Mouse (Mus musculus) heart, embryonic 12.5 days (tissue): ENCODE results near the gene Sec14l3. TPM values are rescaled to one million over a fixed set of nuclear protein-coding genes. Genes with fewer than 3 reads are reported as not detected.

Experiments
- ATAC-seq: fragments of 200-750 bp; cut with Nextera tagmentation; 2 replicates; pipeline ENCODE4 v1.8.0; 2017; ENCODE audit warnings: moderate TSS enrichment, moderate library complexity; ENCODE audit not compliant: insufficient number of reproducible peaks, low FRiP score
- H3K27ac ChIP-seq: fragments of 300-500 bp; sonication (generic); 2 replicates; pipeline ENCODE4 v1.5.1; 2016; ENCODE audit warnings: mild to moderate bottlenecking, moderate library complexity; ENCODE audit not compliant: poor library complexity, severe bottlenecking
- H3K27me3 ChIP-seq: fragments of 300-500 bp; sonication (generic); replicated peaks from 2 replicates; pipeline ENCODE4 v1.6.1; 2016; ENCODE audit warnings: mild to moderate bottlenecking, moderate library complexity
- H3K36me3 ChIP-seq: fragments of 300-500 bp; sonication (generic); 2 replicates; pipeline ENCODE4 v1.6.1; 2016; ENCODE audit warnings: mild to moderate bottlenecking, moderate library complexity
- H3K4me1 ChIP-seq: fragments of 300-500 bp; sonication (generic); replicated peaks from 2 replicates; pipeline ENCODE4 v1.6.1; 2016; ENCODE audit warnings: mild to moderate bottlenecking
- H3K4me2 ChIP-seq: fragments of 300-500 bp; sonication (generic); 2 replicates; pipeline ENCODE4 v1.6.1; 2016; ENCODE audit warnings: mild to moderate bottlenecking, moderate library complexity
- H3K4me3 ChIP-seq: fragments of 300-500 bp; sonication (generic); 2 replicates; pipeline ENCODE4 v1.5.1; 2016; ENCODE audit warnings: mild to moderate bottlenecking
- H3K9ac ChIP-seq: fragments of 300-500 bp; sonication (generic); 2 replicates; pipeline ENCODE4 v1.6.1; 2016; ENCODE audit warnings: mild to moderate bottlenecking, moderate library complexity
- H3K9me3 ChIP-seq: fragments of 300-500 bp; sonication (generic); replicated peaks from 2 replicates; pipeline ENCODE4 v1.6.1; 2016; ENCODE audit warnings: mild to moderate bottlenecking, moderate library complexity
- WGBS: fragments of 180-500 bp; shearing (Covaris S2); methylation state at CpG from one replicate; pipeline ENCODE4 v1.1.7; 2016; 5-methylcytosine and 5-hydroxymethylcytosine counted together
- polyA plus RNA-seq: library from polyadenylated mRNA; unstranded; fragments of >200 nt; fragmentation: Nextera tagmentation; extraction: Ambion mirVana; gene quantifications from 2 replicates; pipeline ENCODE4 v1.2.1, GENCODE M21; 2016

The Sec14l3 gene
- polyA plus RNA-seq, 1 experiment from 2014 or later: not detected

GRCm38 (mm10) chr11:4094378-4095170 lies 29.9 kb downstream of the Sec14l3 start:
- no peak for ATAC-seq
- H3K27me3 ChIP-seq: no peaks in the 10 kb centered on the region
- peak overlapping the region; percentile 86 for H3K27ac ChIP-seq
- H3K9ac ChIP-seq: peak overlapping the region; percentile 70
- peak overlapping the region; percentile 65 for H3K4me3 ChIP-seq
- WGBS: 6% methylated on average over 23 of the region's 24 CpGs
- H3K36me3 ChIP-seq: peaks cover 25% of the 10 kb centered on the region
- peaks cover 10% of the 10 kb centered on the region for H3K9me3 ChIP-seq
- peak overlapping the region; percentile 71 for H3K4me2 ChIP-seq
- peaks cover 30% of the 10 kb centered on the region for H3K4me1 ChIP-seq

DNA sequence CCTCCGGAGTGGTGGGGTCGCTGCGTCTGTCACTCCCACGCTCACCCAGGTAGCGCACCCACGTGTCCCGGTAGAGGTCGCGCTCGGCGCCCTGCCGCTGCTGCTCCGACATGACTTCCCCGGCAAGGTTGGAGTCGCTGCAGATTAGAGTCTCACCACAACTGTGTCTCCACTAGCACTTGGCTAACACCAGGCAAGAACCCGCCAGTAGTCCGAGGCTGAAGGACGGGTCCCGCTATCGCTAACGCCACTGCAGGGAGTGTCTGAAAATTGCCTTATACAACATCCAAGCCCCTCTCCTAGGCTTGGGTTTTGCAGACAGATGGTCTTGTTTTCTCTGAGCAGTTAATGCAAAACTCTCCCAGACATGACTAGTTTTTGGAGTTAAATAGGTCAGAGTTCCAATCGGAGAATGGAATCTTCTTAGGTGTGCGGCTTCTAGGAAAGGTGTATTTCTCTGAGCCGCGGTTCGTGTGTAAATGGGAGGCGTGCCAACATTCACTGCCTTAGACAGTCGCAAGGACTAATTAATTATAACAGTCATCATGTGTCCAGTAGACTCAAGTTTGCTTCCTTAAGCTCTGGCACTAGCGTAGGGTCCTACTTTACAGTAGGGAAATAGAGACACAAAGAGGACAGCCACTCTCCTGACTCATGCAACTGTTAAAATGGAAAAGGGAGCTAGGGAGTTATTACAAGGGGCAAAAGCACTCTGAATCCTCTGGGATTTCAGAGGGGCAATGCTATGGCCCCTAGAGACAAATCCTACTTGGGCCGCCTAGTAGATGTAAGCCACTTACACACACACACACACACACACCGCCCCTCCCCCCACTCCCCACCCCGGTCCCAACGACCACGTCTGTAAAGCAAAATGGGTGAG lies 30.8 kb downstream of the Sec14l3 start, which contains the start of gene Mtfp1:
Mtfp1 (minus strand) TSS at position 275 of the 883 bp plus-strand sequence.
- Histone ChIP-seq H3K4me1 (peaks cover 30% of the 10 kb centered on the region), H3K9me3 (peaks cover 10% of the 10 kb centered on the region), H3K4me3 (peak within 1 kb of the TSS; percentile 65), H3K4me2 (peak within 1 kb of the TSS; percentile 71), H3K27me3 (no peaks in the 10 kb centered on the region), H3K36me3 (peaks cover 25% of the 10 kb centered on the region), H3K27ac (peak within 1 kb of the TSS; percentile 86), H3K9ac (peak within 1 kb of the TSS; percentile 70)
- no peak for ATAC-seq
- WGBS: 5% methylated on average over 34 of the region's 34 CpGs

DNA sequence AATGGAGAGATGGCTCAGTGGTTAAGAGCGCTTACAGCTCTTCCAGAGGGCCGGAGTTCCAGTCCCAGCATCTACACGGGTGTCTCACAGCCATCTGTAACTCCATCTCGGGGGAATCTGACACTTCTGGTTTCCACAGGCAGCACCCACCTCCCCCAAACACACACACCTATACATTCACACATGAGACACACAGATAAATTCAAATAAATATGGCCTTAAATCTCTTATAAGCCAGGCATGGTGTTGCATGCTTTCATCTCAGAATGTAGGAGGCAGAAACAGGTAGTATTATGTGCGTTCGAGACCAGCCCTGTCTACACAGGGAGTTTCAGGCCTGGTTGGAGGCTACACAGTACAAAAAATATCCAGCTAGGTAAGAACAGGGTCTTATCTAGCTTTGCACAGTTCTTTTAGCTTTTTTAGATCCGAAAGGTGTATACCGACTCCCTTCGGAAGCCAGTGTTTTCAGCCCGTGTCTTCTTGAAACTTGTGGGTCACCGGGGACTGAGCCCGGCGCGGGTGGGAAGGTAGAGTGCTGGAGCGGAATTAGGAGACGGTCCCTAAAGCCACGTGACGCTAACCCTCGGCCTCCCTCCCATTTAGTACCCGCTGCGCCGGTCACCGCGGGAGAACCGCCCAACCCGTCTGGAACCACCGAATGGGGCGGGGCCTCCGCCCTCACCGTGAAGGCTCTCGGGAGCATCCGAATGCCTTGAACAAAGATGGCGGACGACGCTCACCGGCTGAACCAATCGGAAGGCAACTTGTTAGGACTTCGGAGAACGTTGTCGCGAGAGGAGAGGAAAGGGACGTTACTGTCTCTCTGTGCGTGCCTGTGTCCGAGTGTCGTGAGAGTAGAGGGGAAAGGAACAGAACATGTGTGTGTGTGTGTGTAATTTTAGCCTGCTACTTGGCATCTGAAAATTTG lies 31.7 kb downstream of the Sec14l3 start:
- peak overlapping the region; percentile 89 for H3K27ac ChIP-seq
- peak overlapping the region; percentile 81 for H3K9ac ChIP-seq
- peak overlapping the region; percentile 65 for H3K4me3 ChIP-seq
- no peaks in the 10 kb centered on the region for H3K27me3 ChIP-seq
- peaks cover 3% of the 10 kb centered on the region for H3K9me3 ChIP-seq
- ATAC-seq: peak; percentile 96
- peaks cover 17% of the 10 kb centered on the region for H3K36me3 ChIP-seq
- peaks cover 30% of the 10 kb centered on the region for H3K4me1 ChIP-seq
- 2% methylated on average over 45 of the region's 45 CpGs for WGBS
- peak overlapping the region; percentile 71 for H3K4me2 ChIP-seq

GRCm38 (mm10) chr11:4097091-4097621 lies 32.5 kb downstream of the Sec14l3 start:
- H3K4me3 ChIP-seq: peak overlapping the region; percentile 65
- peaks cover 9% of the 10 kb centered on the region for H3K36me3 ChIP-seq
- WGBS: 36% methylated on average over 10 of the region's 10 CpGs
- H3K27me3 ChIP-seq: no peaks in the 10 kb centered on the region
- H3K4me2 ChIP-seq: peak overlapping the region; percentile 71
- peak overlapping the region; percentile 81 for H3K9ac ChIP-seq
- no peaks in the 10 kb centered on the region for H3K9me3 ChIP-seq
- peak overlapping the region; percentile 89 for H3K27ac ChIP-seq
- ATAC-seq: no peak
- H3K4me1 ChIP-seq: peaks cover 30% of the 10 kb centered on the region

DNA sequence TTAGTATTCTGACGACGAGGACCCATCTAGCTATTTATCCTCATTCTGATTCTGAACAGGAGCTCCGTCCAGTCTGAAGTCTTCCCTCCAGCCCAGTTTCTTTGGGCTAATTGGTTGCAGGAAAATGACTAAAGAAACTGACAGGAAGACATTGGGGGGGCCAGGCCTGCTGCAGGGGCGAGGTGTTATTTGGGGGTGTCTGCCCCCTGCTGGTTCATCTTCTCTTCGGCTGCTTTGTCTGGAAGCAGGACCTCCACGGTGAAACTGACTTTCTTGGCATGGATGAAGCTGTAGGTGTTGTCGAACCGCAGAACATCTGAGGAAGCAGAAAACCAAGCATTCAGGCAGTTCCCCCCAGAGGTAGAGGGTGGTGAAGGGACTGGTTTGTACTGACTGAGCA lies 33.5 kb downstream of the Sec14l3 start:
- no peak for ATAC-seq
- Histone ChIP-seq H3K36me3 (peaks cover under 1% of the 10 kb centered on the region; the same call in 1 of the 2 replicates), H3K4me3 (no peak overlapping the region), H3K27me3 (no peaks in the 10 kb centered on the region), H3K27ac (no peak overlapping the region), H3K4me1 (peaks cover 30% of the 10 kb centered on the region), H3K4me2 (no peak overlapping the region), H3K9ac (no peak overlapping the region), H3K9me3 (no peaks in the 10 kb centered on the region)
- 63% methylated on average over 8 of the region's 8 CpGs for WGBS

DNA sequence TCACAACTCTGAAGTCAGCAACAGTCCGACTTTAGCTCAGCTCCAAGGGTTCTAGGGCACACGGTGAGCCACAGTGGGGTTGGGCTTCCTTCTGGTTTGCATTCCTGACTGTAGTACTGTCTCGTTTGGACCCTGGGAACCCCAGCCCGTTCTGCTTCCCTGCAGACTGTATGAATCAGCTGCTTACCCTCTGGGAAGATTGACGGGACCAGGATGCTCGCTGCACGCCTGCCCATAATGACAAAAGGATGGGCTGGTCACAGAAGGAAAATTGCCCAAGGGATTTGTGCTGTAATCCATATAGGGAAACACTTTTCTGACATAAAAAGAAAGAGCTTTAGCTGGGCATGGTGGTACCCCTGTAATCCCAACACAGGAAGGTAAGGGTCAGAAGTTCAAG lies 34.2 kb downstream of the Sec14l3 start:
- ATAC-seq: no peak
- Histone ChIP-seq H3K4me1 (peaks cover 24% of the 10 kb centered on the region), H3K36me3 (no peaks in the 10 kb centered on the region), H3K9me3 (no peaks in the 10 kb centered on the region), H3K27me3 (no peaks in the 10 kb centered on the region), H3K27ac (no peak overlapping the region), H3K4me3 (no peak overlapping the region), H3K4me2 (no peak overlapping the region), H3K9ac (no peak overlapping the region)
- WGBS: 74% methylated on average over 7 of the region's 7 CpGs

DNA sequence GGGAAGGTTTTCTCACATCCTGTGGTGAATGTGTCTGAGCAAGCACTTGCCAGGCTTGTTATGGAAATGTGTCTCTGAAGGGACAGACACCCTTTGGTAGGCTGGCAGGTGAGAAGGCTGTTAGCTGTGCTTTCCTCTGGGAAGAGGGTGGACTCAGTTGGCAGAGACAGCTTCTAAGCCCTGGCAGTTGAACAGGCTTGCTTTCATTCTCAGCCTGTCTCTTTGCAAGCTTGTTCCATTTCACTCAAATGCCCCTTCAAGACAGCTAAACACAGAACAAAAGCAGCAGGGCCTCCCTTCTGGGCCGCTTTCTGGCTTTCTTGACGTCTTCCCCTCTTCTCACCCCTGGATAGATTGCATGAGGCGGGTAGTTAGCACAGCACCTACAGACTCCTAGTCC lies 34.8 kb downstream of the Sec14l3 start:
- Histone ChIP-seq H3K9ac (no peak overlapping the region), H3K4me2 (no peak overlapping the region), H3K4me1 (peaks cover 18% of the 10 kb centered on the region), H3K9me3 (no peaks in the 10 kb centered on the region), H3K36me3 (no peaks in the 10 kb centered on the region), H3K27me3 (no peaks in the 10 kb centered on the region), H3K27ac (no peak overlapping the region), H3K4me3 (no peak overlapping the region)
- no peak for ATAC-seq
- WGBS: 69% methylated on average over 3 of the region's 3 CpGs

GRCm38 (mm10) chr11:4101851-4102250 lies 37.2 kb downstream of the Sec14l3 start:
- H3K36me3 ChIP-seq: no peaks in the 10 kb centered on the region
- no peaks in the 10 kb centered on the region for H3K9me3 ChIP-seq
- H3K4me1 ChIP-seq: peaks cover 5% of the 10 kb centered on the region; the same call in 1 of the 2 replicates
- H3K9ac ChIP-seq: no peak overlapping the region
- H3K27me3 ChIP-seq: no peaks in the 10 kb centered on the region
- no peak for ATAC-seq
- no peak overlapping the region for H3K4me2 ChIP-seq
- WGBS: 70% methylated on average over 5 of the region's 5 CpGs
- no peak overlapping the region for H3K4me3 ChIP-seq
- no peak overlapping the region for H3K27ac ChIP-seq

- Histone ChIP-seq H3K27ac (no peak overlapping the region), H3K9me3 (no peaks in the 10 kb centered on the region), H3K27me3 (no peaks in the 10 kb centered on the region), H3K4me1 (no peaks in the 10 kb centered on the region), H3K9ac (no peak overlapping the region), H3K4me3 (no peak overlapping the region), H3K4me2 (no peak overlapping the region), H3K36me3 (no peaks in the 10 kb centered on the region)
- ATAC-seq: no peak
- 77% methylated on average over 14 of the region's 14 CpGs for WGBS
Observed at GRCm38 (mm10) chr11:4103522-4103921, 38.9 kb downstream of the Sec14l3 start.

GRCm38 (mm10) chr11:4104989-4105388 lies 40.3 kb downstream of the Sec14l3 start:
- H3K27me3 ChIP-seq: no peaks in the 10 kb centered on the region
- no peak overlapping the region for H3K4me3 ChIP-seq
- no peak overlapping the region for H3K9ac ChIP-seq
- H3K4me2 ChIP-seq: no peak overlapping the region
- no peaks in the 10 kb centered on the region for H3K9me3 ChIP-seq
- no peak overlapping the region for H3K27ac ChIP-seq
- ATAC-seq: no peak
- no peaks in the 10 kb centered on the region for H3K4me1 ChIP-seq
- H3K36me3 ChIP-seq: no peaks in the 10 kb centered on the region
- WGBS: 83% methylated on average over 5 of the region's 5 CpGs
